Mouse (Mus musculus) testis, adult 2 months (tissue): Measurements from ENCODE around the gene Taf13. TPM values are rescaled to one million over a fixed set of nuclear protein-coding genes. Genes with fewer than 3 reads are reported as not detected.
"Not testable (repeated sequence)": the region's sequence is repeated elsewhere in the genome, so short reads cannot be mapped to it uniquely, and the experiment has no call there.

ENCODE experiments used
- H3K27ac ChIP-seq: fragments of 200-500 bp; 2 replicates; pipeline ENCODE4 v1.5.1; 2012; ENCODE audit warnings: low read depth, low read length; ENCODE audit not compliant: control insufficient read depth, insufficient read depth
- H3K27me3 ChIP-seq: fragments of 200-500 bp; 2 replicates; pipeline ENCODE4 v1.6.1; 2012; ENCODE audit warnings: mild to moderate bottlenecking, low read length, moderate library complexity; ENCODE audit not compliant: control insufficient read depth, insufficient read depth
- H3K36me3 ChIP-seq: fragments of 200-500 bp; 2 replicates; pipeline ENCODE4 v1.6.1; 2012; ENCODE audit warnings: mild to moderate bottlenecking, low read length; ENCODE audit not compliant: control insufficient read depth, insufficient read depth
- H3K4me1 ChIP-seq: fragments of 200-500 bp; 2 replicates; pipeline ENCODE4 v1.6.1; 2012; ENCODE audit warnings: low read length; ENCODE audit not compliant: control insufficient read depth, insufficient read depth
- H3K4me3 ChIP-seq: fragments of 200-500 bp; 2 replicates; pipeline ENCODE4 v1.5.1; 2012; ENCODE audit warnings: low read depth, mild to moderate bottlenecking, low read length, moderate library complexity, mixed read lengths; ENCODE audit not compliant: control insufficient read depth
- CTCF ChIP-seq: fragments of 200-500 bp; IDR thresholded peaks from 2 replicates; pipeline ENCODE4 v1.5.1; 2012; ENCODE audit warnings: low read depth, mild to moderate bottlenecking, inconsistent platforms, low read length, moderate library complexity; ENCODE audit not compliant: control insufficient read depth, insufficient read depth, insufficient replicate concordance
- POLR2A ChIP-seq: fragments of 200-500 bp; IDR thresholded peaks from 2 replicates; pipeline ENCODE4 v1.6.1; 2012; ENCODE audit warnings: low read depth, mild to moderate bottlenecking, inconsistent platforms, low read length, moderate library complexity; ENCODE audit not compliant: control insufficient read depth
- polyA plus RNA-seq: library from polyadenylated mRNA; depleted of rRNA; stranded (reverse); fragments of >200 nt; gene quantifications from 2 replicates; pipeline ENCODE4 v1.2.3, GENCODE M21; 2012

The Taf13 gene
- polyA plus RNA-seq, 1 experiment, result 12.1 TPM

DNA sequence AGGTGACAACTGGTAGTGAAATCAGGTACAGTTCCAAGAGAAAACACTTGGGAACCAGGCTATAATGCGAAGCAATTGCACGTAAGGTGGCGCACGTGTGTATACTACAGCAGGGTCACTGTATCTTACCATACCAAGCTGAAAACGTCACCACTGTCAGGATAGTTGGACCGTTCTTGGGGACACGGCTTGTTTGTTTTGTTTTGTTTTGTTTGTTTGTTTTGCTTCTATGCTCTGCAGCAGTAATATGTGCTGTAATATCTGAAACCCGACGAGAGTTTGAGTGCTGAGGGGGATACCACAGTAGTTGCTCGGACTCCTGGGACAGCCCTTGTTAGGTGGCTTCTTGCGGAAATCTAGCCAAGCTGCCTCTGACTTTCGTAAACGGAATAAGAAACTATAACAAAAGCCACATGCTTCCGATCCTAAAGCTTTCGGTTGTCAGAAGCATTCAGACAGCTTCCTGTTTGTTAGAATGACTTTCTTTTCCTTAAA is 8.7 kb upstream of the Taf13 start:
- peak overlapping the region; percentile 98 for H3K4me3 ChIP-seq
- no peaks in the 10 kb centered on the region; the same call in 1 of the 2 replicates for H3K4me1 ChIP-seq
- TF ChIP-seq POLR2A, result no peak
- no peak for TF ChIP-seq CTCF
- H3K27me3 ChIP-seq, result no peaks in the 10 kb centered on the region
- peak overlapping the region; percentile 83 for H3K27ac ChIP-seq
- H3K36me3 ChIP-seq, result no peaks in the 10 kb centered on the region; the same call in 1 of the 2 replicates

GRCm38 (mm10) chr3:108563309-108563708 is 8.2 kb upstream of the Taf13 start:
- H3K4me1 ChIP-seq, result no peaks in the 10 kb centered on the region; the same call in 1 of the 2 replicates
- H3K27ac ChIP-seq, result peak overlapping the region; percentile 83
- H3K4me3 ChIP-seq, result peak overlapping the region; percentile 98; the same call in 1 of the 2 replicates
- no peaks in the 10 kb centered on the region for H3K27me3 ChIP-seq
- no peaks in the 10 kb centered on the region for H3K36me3 ChIP-seq
- no peak for TF ChIP-seq CTCF
- no peak for TF ChIP-seq POLR2A

GRCm38 (mm10) chr3:108567990-108568877 is 3.3 kb upstream of the Taf13 start:
- Histone ChIP-seq H3K27ac (no peak overlapping the region), H3K36me3 (no peaks in the 10 kb centered on the region), H3K4me3 (no peak overlapping the region), H3K27me3 (no peaks in the 10 kb centered on the region), H3K4me1 (peaks cover 3% of the 10 kb centered on the region)
- no peak for TF ChIP-seq POLR2A
- no peak for TF ChIP-seq CTCF

GRCm38 (mm10) chr3:108569636-108570035 is 1.9 kb upstream of the Taf13 start:
- not testable (repeated sequence) for H3K27me3 ChIP-seq, H3K27ac ChIP-seq, H3K4me1 ChIP-seq, H3K4me3 ChIP-seq, H3K36me3 ChIP-seq

GRCm38 (mm10) chr3:108570813-108571212 is 685 bp upstream of the Taf13 start:
- Histone ChIP-seq H3K4me1 (peaks cover 3% of the 10 kb centered on the region), H3K4me3 (peak overlapping the region; percentile 21), H3K36me3 (no peaks in the 10 kb centered on the region), H3K27ac (no peak overlapping the region), H3K27me3 (no peaks in the 10 kb centered on the region)
- no peak for TF ChIP-seq POLR2A
- no peak for TF ChIP-seq CTCF

GRCm38 (mm10) chr3:108572309-108573010 is 962 bp downstream of the Taf13 start:
- Histone ChIP-seq H3K4me3 (peak overlapping the region; percentile 96), H3K4me1 (peaks cover 3% of the 10 kb centered on the region), H3K36me3 (no peaks in the 10 kb centered on the region), H3K27ac (peak overlapping the region; percentile 83; the same call in 1 of the 2 replicates), H3K27me3 (no peaks in the 10 kb centered on the region)
- no peak for TF ChIP-seq POLR2A
- no peak for TF ChIP-seq CTCF

GRCm38 (mm10) chr3:108574018-108574417 is 2.5 kb downstream of the Taf13 start:
- no peak for TF ChIP-seq POLR2A
- no peak for TF ChIP-seq CTCF
- no peak overlapping the region for H3K27ac ChIP-seq
- H3K4me1 ChIP-seq, result peaks cover 3% of the 10 kb centered on the region
- H3K4me3 ChIP-seq, result peak overlapping the region; percentile 83; the same call in 1 of the 2 replicates
- H3K27me3 ChIP-seq, result no peaks in the 10 kb centered on the region
- no peaks in the 10 kb centered on the region for H3K36me3 ChIP-seq
